Mouse (Mus musculus): ENCODE data around the gene Kbtbd12.

The Kbtbd12 gene

GRCm38 (mm10) chr6:88637611-88638301 lies at the start of gene Kbtbd12:
Gene Kbtbd12 (minus strand): TSS chr6:88637950.
- WGBS: 97% methylated on average over 5 of the region's 5 CpGs

DNA sequence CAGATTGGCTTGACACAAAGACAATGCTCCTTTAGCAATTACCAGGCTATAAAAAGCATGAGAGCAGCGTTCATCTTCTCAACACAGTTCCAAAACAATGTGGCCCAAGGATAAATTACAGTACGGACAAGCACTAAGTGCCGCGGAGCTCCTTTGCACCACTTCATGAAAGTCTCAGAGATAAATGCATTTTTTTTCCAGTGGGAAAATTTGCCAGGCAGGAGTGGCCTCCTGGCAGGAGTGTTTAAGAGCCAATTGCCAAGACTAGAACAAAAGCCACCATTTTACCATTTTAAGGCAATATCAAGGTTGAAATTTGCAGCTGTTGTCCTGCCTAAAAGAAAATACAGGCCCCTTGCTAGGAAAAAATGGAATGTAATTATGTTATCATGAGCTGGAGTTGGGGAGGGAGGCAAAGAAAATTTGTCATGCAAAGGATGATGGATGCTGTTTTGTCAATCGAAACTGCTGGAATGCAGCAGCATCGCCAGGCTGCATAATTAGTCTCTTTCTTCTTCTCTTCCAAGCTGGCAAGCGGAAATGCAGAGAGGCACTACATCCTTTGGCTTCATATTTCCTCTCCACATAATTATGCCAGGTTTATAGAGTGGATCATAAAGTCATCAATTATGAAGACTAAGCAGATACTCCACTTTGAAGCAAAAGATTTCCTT lies 45.8 kb upstream of the Kbtbd12 start:
- 58% methylated on average over 7 of the region's 7 CpGs for WGBS

- 68% methylated on average over 3 of the region's 3 CpGs for WGBS
Observed at GRCm38 (mm10) chr6:88681026-88681425, 43.3 kb upstream of the Kbtbd12 start.

- 64% methylated on average over 2 of the region's 2 CpGs for WGBS
Observed at GRCm38 (mm10) chr6:88677738-88678137, 40.0 kb upstream of the Kbtbd12 start.

GRCm38 (mm10) chr6:88676753-88677736 lies 39.3 kb upstream of the Kbtbd12 start:
- 92% methylated on average over 6 of the region's 6 CpGs for WGBS

- 96% methylated on average over 2 of the region's 2 CpGs for WGBS
Observed at GRCm38 (mm10) chr6:88675815-88676214, 38.1 kb upstream of the Kbtbd12 start.

DNA sequence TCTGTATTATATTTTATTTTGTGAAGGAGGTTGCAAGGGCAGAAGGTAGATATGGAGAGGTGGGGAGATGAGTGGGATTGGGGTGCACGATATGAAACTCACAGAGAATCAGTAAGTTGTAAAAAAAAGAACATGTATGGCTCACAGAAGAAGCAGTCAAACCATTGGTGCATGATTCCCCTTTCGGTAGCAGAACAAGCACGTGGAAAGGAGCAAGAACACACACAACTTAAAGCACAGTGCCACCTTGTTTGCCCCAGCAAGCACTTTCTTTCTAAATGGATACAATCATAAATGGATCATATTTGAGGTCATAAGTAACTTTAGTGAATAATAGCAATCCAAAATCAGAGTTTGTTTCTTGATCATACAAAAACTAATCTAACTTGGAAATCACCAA lies 24.5 kb upstream of the Kbtbd12 start:
- WGBS: 81% methylated on average over 3 of the region's 3 CpGs

- whole genome bisulfite sequencing: 92% methylated on average over 2 of the region's 2 CpGs
Observed at GRCm38 (mm10) chr6:88661696-88662095, 23.9 kb upstream of the Kbtbd12 start.

- 79% methylated on average over 4 of the region's 4 CpGs for WGBS
Observed at GRCm38 (mm10) chr6:88647564-88648295, 10.0 kb upstream of the Kbtbd12 start.

DNA sequence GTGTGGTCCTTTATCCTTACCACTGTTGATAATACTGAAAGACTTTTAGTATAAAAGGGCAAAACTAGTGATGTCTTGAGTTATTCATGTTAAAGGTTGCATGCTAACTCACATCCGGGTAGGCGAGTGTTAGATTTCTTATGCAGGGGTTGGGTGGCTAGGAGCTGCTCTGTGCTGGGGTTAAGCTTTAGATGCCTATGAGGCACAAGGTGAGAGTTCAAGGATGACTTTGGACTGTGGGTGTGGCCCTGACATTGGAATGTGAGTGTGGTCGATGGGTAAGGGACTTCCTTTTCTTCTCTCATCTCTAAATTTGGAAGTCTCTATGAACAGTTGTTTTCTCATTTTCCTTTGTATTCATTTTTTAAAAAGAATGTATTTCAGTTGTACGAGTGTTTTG lies 7.0 kb upstream of the Kbtbd12 start:
- WGBS: 86% methylated on average over 4 of the region's 4 CpGs

DNA sequence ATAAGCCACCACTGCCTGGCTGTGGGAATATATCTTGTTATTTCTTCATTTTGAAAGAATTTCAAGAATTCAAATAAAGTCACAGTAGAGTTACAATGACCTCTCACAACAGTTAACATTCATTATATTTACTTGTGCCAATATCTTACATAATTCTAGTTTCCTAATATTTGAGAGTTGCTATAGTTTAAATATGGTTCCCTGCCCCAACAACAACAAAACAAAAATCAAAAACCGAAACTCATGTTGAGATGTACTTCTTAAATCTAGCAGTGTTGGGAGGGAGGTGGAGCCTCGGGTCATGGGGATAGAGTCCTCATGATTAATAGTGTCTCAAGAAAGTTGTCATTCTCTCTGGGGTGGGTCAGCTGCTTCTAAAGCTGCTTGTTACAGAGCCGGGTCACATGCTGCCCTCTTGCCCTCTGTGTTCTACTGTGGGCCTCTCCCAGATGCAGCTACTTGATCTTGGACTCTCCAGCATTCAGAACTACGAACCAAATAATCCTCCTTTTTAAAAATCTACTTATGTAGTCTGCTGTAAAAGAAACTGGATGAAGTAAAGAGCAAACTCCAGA lies 3.7 kb upstream of the Kbtbd12 start:
- 88% methylated on average over 4 of the region's 4 CpGs for WGBS

- WGBS: 31% methylated on average over 3 of the region's 3 CpGs
Observed at GRCm38 (mm10) chr6:88640331-88640730, 2.6 kb upstream of the Kbtbd12 start.

GRCm38 (mm10) chr6:88639921-88640320 lies 2.2 kb upstream of the Kbtbd12 start:
- WGBS: 5% methylated on average over 9 of the region's 9 CpGs

GRCm38 (mm10) chr6:88639372-88639920 lies 1.7 kb upstream of the Kbtbd12 start:
- WGBS: 37% methylated on average over 6 of the region's 6 CpGs

DNA sequence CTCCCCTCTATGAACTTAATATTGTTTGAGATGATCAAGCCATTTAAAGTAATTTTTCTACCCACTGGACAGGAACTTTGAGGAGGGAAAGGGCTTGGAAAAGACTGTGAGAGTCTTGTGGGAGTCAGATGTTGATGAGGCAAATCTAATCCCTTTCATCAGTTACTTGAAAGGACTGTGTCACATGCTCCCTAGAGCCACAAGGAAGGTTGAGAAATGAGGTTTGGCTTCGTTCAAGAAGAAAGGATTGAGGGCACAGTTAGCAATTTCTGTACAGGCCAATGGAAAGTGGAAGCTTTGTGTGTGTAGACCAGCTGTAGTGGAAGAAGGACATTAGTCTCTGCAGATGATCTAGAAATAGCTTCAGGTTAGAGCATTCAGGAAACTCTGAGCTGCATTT lies 1.2 kb upstream of the Kbtbd12 start:
- WGBS: 71% methylated on average over 1 of the region's 1 CpGs

GRCm38 (mm10) chr6:88635881-88636754 lies 1.6 kb downstream of the Kbtbd12 start:
- WGBS: 92% methylated on average over 6 of the region's 6 CpGs

- WGBS: 79% methylated on average over 6 of the region's 6 CpGs
Observed at GRCm38 (mm10) chr6:88631293-88631692, 6.5 kb downstream of the Kbtbd12 start.

DNA sequence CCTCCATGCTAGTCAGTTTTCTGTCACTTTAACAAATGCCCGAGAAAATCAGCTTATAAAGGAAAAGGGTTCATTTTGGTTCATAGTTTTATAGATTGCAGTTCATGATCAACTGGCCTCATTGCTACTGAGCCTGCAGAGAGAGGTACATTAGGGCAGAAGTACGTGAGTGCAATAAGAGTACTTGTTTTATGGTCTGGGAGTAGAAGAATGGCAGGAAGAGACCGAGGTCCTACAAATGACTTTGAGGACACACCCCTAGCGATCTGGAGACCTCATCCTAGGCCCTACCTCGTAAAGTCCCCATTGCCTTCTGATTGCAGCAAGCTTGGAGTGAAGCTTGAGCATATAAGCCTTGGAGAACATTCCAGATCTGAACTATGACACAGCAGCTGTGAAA lies 7.2 kb downstream of the Kbtbd12 start:
- WGBS: 86% methylated on average over 5 of the region's 5 CpGs

DNA sequence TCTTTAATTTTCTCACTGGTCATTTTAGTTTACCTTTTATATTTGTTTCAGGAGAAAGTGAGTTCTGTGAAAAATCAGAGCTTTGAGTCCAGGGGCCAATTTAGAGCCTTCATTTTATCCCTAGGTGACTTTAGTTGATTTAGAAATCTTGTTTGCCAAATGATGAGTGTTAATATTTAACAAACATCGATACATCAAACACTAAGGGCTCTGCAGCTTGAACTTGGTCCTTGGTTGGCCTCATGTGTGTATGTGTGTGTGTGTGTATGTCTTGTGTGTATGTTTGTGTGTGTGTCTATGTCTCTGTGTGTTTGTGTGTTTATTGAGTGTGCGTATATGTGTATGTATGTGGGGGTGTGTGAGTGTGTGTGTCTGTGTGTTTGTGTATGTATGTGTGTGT lies 7.9 kb downstream of the Kbtbd12 start:
- WGBS: 97% methylated on average over 2 of the region's 2 CpGs

DNA sequence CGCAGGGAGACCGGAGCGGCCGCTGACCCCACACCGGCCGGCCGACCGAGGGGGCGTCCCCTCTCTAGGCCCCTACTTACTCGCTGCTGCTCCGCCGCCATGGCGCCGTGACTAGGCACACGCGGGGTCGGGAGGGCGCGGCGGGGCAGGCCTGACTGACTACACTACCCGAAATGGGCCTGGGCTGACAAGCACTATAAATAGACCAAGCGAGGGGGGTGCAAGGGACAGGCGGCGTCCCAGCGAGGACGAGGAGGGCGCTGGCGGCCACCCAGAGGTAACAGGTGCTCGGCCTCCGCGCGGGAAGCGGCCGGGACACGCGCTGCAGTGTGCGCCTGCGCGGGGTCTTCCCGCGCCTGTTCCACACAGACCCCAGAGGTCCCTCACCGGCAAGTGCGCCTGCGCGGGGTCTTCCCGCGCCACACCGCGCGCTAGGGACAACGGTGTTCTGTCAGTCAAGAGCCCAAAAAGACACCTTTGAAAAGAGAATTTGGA lies 10.4 kb downstream of the Kbtbd12 start:
- under 1% methylated on average over 51 of the region's 51 CpGs for WGBS

Data from cerebral cortex, adult 2 months (tissue).